Mouse (Mus musculus) layer of hippocampus, postnatal 25 days (tissue): ENCODE measurements at regions not wholly inside any gene's neighbourhood (a gene's known extent, or its start where the extent isn't known, plus 50 kb on each side); places are given as distances from the start of the nearest gene placed in this dataset.

Experiments
- DNase-seq, 2 experiments: peaks; one replicate each; pipeline ENCODE4 v3.0.0; 2022; ENCODE audit warnings: mixed read lengths in 2 of 2, low spot score in 1 of 2; ENCODE audit errors: extremely low spot score in 1 of 2

DNA sequence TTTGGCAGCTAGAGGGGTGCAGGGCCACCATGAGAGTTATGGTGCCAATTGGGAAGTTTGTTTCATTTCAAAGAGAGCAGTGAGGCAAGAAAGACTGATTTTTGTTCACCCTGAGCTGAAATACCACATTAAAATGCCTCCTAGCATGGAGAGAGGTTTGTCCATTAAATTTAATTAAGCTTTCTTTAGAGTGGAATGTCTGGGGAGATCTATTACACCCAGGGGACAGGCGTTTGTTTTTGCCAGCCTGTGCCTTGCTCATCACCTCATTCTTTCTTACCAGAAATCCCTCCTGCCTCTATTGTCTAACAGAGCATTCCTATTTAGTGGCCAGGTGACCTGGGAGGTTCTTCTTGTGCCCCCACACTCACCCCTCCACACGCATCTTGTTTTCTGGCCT lies 55.2 kb upstream of the Rcn1 start:
- no peak for DNase-seq

- DNase-seq: no peak
These were observed 55.7 kb upstream of the Rcn1 start for GRCm38 (mm10) chr2:105454836-105455235.

- DNase-seq: no peak
These were observed 59.5 kb upstream of the Rcn1 start for GRCm38 (mm10) chr2:105458643-105459042.

GRCm38 (mm10) chr2:105459512-105459911 lies 60.4 kb upstream of the Rcn1 start:
- no peak for DNase-seq

GRCm38 (mm10) chr2:105465630-105466029 lies 66.5 kb upstream of the Rcn1 start:
- DNase-seq: no peak

DNA sequence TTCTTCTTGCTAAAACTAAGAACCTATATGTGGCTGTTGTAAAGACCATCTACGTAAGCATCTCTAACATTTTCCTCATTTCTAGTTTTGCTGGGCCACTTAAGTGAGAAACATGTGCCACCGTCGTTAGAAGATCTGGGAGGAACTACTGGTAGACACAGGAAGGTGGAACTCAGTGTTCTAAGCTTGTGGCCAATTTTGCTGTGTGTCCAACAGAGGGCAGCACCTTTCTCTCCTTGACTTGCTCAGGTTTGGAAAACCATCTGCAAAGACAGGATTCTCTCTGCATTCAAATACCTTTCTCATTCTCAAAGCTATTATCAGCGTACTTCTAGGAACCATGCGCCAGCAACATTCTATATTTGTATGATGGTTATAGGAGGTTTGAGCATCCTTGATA lies 69.8 kb upstream of the Rcn1 start:
- DNase-seq: peak; percentile 15 to 56

GRCm38 (mm10) chr2:105476028-105476677 lies 77.0 kb upstream of the Rcn1 start:
- DNase-seq: no peak

GRCm38 (mm10) chr2:105481990-105482592 lies 83.0 kb upstream of the Rcn1 start:
- DNase-seq: no peak

DNA sequence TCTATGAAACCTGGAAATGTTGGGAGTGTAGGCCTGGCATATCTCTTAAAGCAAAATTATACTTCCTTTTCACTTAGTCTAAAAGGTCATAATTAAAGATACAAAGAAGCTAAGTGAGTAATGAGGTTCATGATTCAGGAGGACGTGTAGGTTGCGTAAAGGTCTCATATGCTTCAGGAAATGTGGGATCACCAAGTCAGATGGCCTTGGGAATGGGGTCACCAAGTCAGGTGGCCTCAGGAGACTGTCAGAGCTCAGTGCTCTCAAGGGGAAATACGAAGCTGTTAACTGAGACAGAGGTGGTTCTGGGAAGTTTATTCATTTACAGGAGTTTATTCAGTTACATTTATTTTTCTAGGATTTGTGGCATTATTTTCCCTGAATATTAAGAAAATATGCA lies 85.4 kb upstream of the Rcn1 start:
- DNase-seq: no peak

DNA sequence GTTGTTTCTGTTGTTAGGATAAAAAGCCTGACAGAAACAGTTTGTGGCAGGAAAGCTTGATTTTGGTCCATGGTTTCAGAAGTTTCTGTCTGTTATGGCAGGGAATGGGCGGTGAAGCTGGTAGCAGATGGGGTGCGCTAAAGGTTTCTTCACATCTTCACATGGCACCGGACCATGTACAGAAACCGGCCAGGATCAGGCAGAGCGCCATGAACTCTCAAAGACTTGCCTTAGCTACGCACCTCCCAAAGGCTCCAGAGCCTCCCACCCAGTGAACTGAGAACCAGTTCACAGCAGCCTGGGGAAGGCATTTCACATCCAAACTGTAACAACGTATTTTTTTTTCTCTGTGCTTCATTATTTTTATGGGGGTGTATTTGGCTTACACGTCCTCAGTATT lies 86.2 kb upstream of the Rcn1 start:
- DNase-seq: no peak

- DNase-seq: no peak
These were observed 96.7 kb upstream of the Rcn1 start for GRCm38 (mm10) chr2:105495796-105496195.

DNA sequence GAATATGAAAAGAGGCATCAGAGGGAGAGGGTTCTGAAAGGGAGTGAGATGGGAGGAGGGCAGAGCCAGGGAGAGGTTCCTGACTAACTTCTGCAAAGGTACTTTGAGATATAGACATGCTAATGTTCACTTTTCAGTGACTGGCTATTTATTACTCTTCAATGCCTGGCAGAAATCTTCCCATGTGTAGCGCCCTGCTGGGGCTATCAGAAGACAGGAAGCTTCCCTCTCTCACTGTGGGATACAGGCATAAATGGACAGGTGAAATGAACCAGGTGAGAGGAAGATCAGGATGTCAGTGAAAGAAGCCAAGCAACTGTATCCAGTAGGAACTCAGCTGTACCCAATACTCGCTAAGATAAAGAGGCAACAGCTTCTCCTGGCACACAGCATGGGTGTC lies 105.1 kb upstream of the Rcn1 start:
- no peak for DNase-seq

DNA sequence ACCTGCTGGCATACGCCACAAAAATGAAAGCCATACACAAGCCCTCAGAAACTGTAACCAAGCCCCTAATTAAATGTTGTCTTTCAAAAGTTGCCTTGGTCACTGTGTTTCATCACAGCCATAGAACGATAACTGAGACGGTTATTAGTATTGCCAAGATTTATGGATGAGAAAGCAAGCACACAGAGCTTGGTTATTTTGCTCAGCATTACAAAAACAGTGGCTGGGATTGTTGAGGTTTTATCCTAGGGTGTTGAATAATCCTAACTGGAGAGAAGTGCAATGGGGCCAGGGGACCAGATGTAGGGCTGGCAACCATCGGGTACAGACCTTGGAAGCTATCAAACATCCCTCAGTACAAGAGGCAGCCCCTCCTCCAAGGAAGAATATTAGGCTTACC lies 106.4 kb upstream of the Rcn1 start:
- DNase-seq: no peak

- DNase-seq: no peak
These were observed 108.0 kb upstream of the Rcn1 start for GRCm38 (mm10) chr2:105507160-105507559.

- no peak for DNase-seq
These were observed 111.7 kb upstream of the Rcn1 start for GRCm38 (mm10) chr2:105510816-105511215.

DNA sequence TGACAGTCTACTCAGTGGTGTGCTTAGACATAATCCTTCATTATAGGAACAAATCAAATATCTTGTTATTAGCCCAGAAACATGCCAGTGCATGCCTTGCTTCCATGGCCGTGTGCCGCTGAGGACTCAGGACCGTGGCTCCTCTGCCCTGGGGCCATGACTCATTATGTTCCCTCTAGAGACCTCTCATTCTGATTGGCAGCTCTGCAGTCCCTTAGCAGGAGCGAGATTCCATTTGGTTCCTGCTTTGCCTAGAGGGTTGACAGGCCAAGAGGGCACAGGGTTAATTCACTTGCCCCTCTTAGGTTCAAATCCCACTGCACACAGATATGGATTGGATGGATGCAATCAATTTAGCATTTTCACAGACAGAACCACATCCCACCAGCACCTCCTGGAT lies 112.6 kb upstream of the Rcn1 start:
- DNase-seq: no peak

- DNase-seq: no peak
These were observed 115.1 kb upstream of the Rcn1 start for GRCm38 (mm10) chr2:105514226-105514625.

GRCm38 (mm10) chr2:105514881-105515280 lies 115.8 kb upstream of the Rcn1 start:
- no peak for DNase-seq

DNA sequence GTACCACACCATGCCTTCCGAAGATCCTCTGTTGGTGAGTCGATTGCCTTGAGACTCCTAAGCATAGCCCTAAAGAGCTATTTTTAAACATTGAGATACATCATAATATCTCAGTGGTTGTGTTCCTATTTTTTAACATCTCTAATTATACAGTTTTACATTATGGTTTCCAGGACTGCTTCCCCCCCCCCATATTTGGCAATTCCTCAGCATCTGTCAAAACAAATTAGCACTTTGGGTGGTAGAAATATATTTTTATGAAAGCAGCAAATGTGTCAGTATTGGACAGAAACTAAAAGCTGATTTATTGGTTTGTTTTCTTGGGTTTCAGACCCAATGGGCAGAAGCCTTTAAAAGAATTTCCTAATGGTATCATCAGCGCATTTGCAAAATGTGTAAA lies 116.2 kb upstream of the Rcn1 start:
- no peak for DNase-seq

DNA sequence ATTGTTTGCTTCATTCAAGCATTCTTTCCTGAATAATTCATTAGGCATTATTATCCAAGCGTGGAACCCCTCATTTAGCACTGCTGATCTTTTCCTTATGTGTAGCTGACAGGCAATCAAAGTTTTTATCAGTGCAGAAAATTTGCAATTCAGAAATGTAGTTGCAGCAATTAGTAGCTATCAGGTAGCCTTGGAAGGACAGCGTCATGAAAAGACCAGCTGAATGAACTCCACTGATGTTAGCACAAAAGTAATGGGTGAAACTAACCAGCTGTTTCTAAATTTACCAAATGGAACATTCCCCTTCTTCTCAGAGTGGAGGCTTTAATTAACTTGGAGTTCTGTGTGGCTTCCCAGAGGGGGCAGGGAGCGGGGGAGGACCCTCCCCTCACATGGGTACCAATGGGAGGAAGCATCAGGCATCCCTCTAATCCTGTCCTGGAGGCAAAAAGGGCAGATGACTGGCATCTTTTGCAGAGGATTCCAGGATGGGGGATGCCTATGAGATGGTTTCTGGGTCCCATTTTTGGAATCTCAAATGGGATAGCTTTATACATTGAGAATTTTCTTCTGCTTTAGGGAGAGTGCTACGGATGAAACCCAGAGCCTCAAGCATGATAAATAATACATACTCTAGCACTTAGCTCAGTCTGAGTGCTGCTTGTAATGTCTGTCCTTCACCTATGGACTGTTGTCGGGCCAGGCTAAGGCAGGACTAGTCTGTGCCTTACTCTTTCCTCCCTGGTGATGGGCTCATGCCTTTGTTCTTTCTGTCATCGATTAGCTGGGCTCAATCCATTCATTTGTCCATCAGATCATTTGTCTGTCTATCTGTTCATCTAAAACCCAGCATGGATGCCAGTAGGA lies 117.4 kb upstream of the Rcn1 start:
- DNase-seq: no peak

- no peak for DNase-seq
These were observed 122.7 kb upstream of the Rcn1 start for GRCm38 (mm10) chr2:105521841-105522240.
